Mouse (Mus musculus) liver, embryonic 16.5 days (tissue): Measurements from ENCODE around the gene Lingo4. TPM values are rescaled to one million over a fixed set of nuclear protein-coding genes. Genes with fewer than 3 reads are reported as not detected.

ENCODE experiments used
- polyA plus RNA-seq: library from polyadenylated mRNA; unstranded; fragments of >200 nt; fragmentation: Nextera tagmentation; extraction: Ambion mirVana; gene quantifications from 2 replicates; pipeline ENCODE4 v1.2.1, GENCODE M21; 2015

Gene Lingo4
- polyA plus RNA-seq, 1 experiment from 2014 or later: 0.06 TPM

Other genes with a start within 250 kb of the Lingo4 start
- not detected in 2 replicates for gene Gm10696, start 220.3 kb upstream of the Lingo4 start, polyA plus RNA-seq
- gene Gm5286, start 201.8 kb upstream of the Lingo4 start, polyA plus RNA-seq: not detected in 2 replicates
- not detected in 2 replicates for gene Gm4778, start 134.5 kb upstream of the Lingo4 start, polyA plus RNA-seq
- 4.4 and 4.6 TPM in 2 replicates for gene Them4, start 88.4 kb upstream of the Lingo4 start, polyA plus RNA-seq
- gene Them5, start 56.4 kb upstream of the Lingo4 start, polyA plus RNA-seq: not detected in 2 replicates
- not detected in 2 replicates for gene C2cd4d, start 36.1 kb upstream of the Lingo4 start, polyA plus RNA-seq
- gene Rorc, start 25.7 kb upstream of the Lingo4 start, polyA plus RNA-seq: 2.2 and 2.3 TPM in 2 replicates
- gene Tdrkh, start 14.8 kb downstream of the Lingo4 start, polyA plus RNA-seq: 8.1 and 9.6 TPM in 2 replicates
- gene Mrpl9, start 44.8 kb downstream of the Lingo4 start, polyA plus RNA-seq: 33.5 and 33.8 TPM in 2 replicates
- gene Oaz3, start 45.4 kb downstream of the Lingo4 start, polyA plus RNA-seq: 0.26 and 0.32 TPM in 2 replicates
- gene Celf3, start 79.8 kb downstream of the Lingo4 start, polyA plus RNA-seq: 0.18 and 0.33 TPM in 2 replicates
- 0.24 and 0.36 TPM in 2 replicates for gene Riiad1, start 81.8 kb downstream of the Lingo4 start, polyA plus RNA-seq
- 10.2 and 12.3 TPM in 2 replicates for gene Snx27, start 184.2 kb downstream of the Lingo4 start, polyA plus RNA-seq
- gene Gm10972, start 244.6 kb downstream of the Lingo4 start, polyA plus RNA-seq: not detected in 2 replicates